Mouse (Mus musculus) myocyte (in vitro differentiated cells): ENCODE data around the gene Top2a. TPM values are rescaled to one million over a fixed set of nuclear protein-coding genes. Genes with fewer than 3 reads are reported as not detected.

Experiments used
- H3K27me3 ChIP-seq: one replicate; pipeline ENCODE4 v1.6.1; 2011; ENCODE audit not compliant: control insufficient read depth, insufficient read depth, insufficient read length
- H3K36me3 ChIP-seq: one replicate; pipeline ENCODE4 v1.6.1; 2011; ENCODE audit not compliant: control insufficient read depth, insufficient read depth
- H3K4me2 ChIP-seq: one replicate; pipeline ENCODE4 v1.6.1; 2011; ENCODE audit warnings: low read depth, control low read depth
- H3K4me3 ChIP-seq: one replicate; pipeline ENCODE4 v1.5.1; 2011; ENCODE audit warnings: mild to moderate bottlenecking, control low read depth, moderate library complexity
- H3K79me2 ChIP-seq: one replicate; pipeline ENCODE4 v1.6.1; 2011; ENCODE audit not compliant: control insufficient read depth, insufficient read depth
- H3ac ChIP-seq: one replicate; pipeline ENCODE4 v1.6.1; 2011; ENCODE audit not compliant: control insufficient read depth, insufficient read length
- CEBPB ChIP-seq: IDR thresholded peaks from 2 replicates; pipeline ENCODE4 v1.6.1; 2011; ENCODE audit warnings: mild to moderate bottlenecking, moderate library complexity; ENCODE audit not compliant: poor library complexity, insufficient read depth, severe bottlenecking
- E2F4 ChIP-seq: IDR thresholded peaks from one replicate; pipeline ENCODE4 v1.6.1; 2011; ENCODE audit warnings: mild to moderate bottlenecking, control low read depth, moderate library complexity; ENCODE audit not compliant: insufficient read depth
- MAX ChIP-seq: IDR thresholded peaks from one replicate; pipeline ENCODE4 v1.6.1; 2011; ENCODE audit warnings: low read depth, mild to moderate bottlenecking, control low read depth
- MYOD1 ChIP-seq, 3 experiments: IDR thresholded peaks; one replicate each; pipeline ENCODE4 v1.6.1; 2011; ENCODE audit warnings: control low read depth in 2 of 3, low read depth in 2 of 3, mild to moderate bottlenecking in 2 of 3, moderate library complexity in 1 of 3; ENCODE audit not compliant: insufficient read length in 2 of 3, control insufficient read depth in 1 of 3
- MYOG ChIP-seq, 3 experiments: IDR thresholded peaks; one replicate each; pipeline ENCODE4 v1.6.1; 2011; ENCODE audit warnings: control low read depth in 2 of 3, low read depth in 2 of 3, mild to moderate bottlenecking in 2 of 3; ENCODE audit not compliant: insufficient read length in 2 of 3, control insufficient read depth in 1 of 3, insufficient read depth in 1 of 3
- POLR2A ChIP-seq: IDR thresholded peaks from one replicate; pipeline ENCODE4 v1.6.1; 2011; ENCODE audit warnings: low read depth, mild to moderate bottlenecking, control low read depth, moderate library complexity; ENCODE audit not compliant: insufficient read length
- POLR2AphosphoS2 ChIP-seq: IDR thresholded peaks from one replicate; pipeline ENCODE4 v1.6.1; 2011; ENCODE audit warnings: low read depth, control low read depth; ENCODE audit not compliant: insufficient read length
- REST ChIP-seq: IDR thresholded peaks from one replicate; pipeline ENCODE4 v1.6.1; 2011; ENCODE audit warnings: mild to moderate bottlenecking, control low read depth, moderate library complexity; ENCODE audit not compliant: insufficient read depth, insufficient read length
- SRF ChIP-seq: IDR thresholded peaks from one replicate; pipeline ENCODE4 v1.6.1; 2011; ENCODE audit warnings: low read depth; ENCODE audit not compliant: control insufficient read depth, insufficient read length
- TCF12 ChIP-seq: IDR thresholded peaks from one replicate; pipeline ENCODE4 v1.6.1; 2011; ENCODE audit warnings: mild to moderate bottlenecking, control low read depth; ENCODE audit not compliant: poor library complexity, insufficient read depth, severe bottlenecking
- TCF3 ChIP-seq: IDR thresholded peaks from one replicate; pipeline ENCODE4 v1.6.1; 2011; ENCODE audit warnings: low read depth, control low read depth; ENCODE audit not compliant: insufficient read length
- USF1 ChIP-seq: IDR thresholded peaks from one replicate; pipeline ENCODE4 v1.6.1; 2011; ENCODE audit warnings: low read depth, mild to moderate bottlenecking, control low read depth, moderate library complexity
- polyA plus RNA-seq: library from polyadenylated mRNA; unstranded; fragments of >200 nt; fragmentation: generic; extraction: Trizol; gene quantifications from one replicate; pipeline ENCODE4 v1.2.1, GENCODE M21; 2012; ENCODE audit warnings: missing spikeins

Top2a gene
- polyA plus RNA-seq, 1 experiment, result 39.9 TPM

GRCm38 (mm10) chr11:99062661-99063060 is 38.7 kb upstream of the Top2a start:
- TF ChIP-seq REST, result no peak
- TF ChIP-seq POLR2AphosphoS2, result no peak
- TF ChIP-seq POLR2A, result no peak
- TF ChIP-seq TCF12, result no peak
- no peak overlapping the region for H3K4me2 ChIP-seq
- no peak overlapping the region for H3ac ChIP-seq
- no peaks in the 10 kb centered on the region for H3K27me3 ChIP-seq
- no peaks in the 10 kb centered on the region for H3K79me2 ChIP-seq
- H3K4me3 ChIP-seq, result no peak overlapping the region
- no peaks in the 10 kb centered on the region for H3K36me3 ChIP-seq

GRCm38 (mm10) chr11:99060435-99060834 is 36.4 kb upstream of the Top2a start:
- Histone ChIP-seq H3K79me2 (no peaks in the 10 kb centered on the region), H3ac (no peak overlapping the region), H3K4me2 (no peak overlapping the region), H3K4me3 (no peak overlapping the region), H3K27me3 (no peaks in the 10 kb centered on the region), H3K36me3 (no peaks in the 10 kb centered on the region)
- TF ChIP-seq REST (no peak), MYOD1 (IDR thresholded peaks at IDR 0.05; ENCODE audit: control insufficient read depth in 1 of 3, insufficient read length in 2 of 3, low read depth in 2 of 3) (peak in 2 of 3 experiments; percentile 61 to 78), MYOG (IDR thresholded peaks at IDR 0.05; ENCODE audit: control insufficient read depth in 1 of 3, insufficient read depth in 1 of 3, insufficient read length in 2 of 3, low read depth in 2 of 3) (peak in 2 of 3 experiments; percentile 62 to 88), TCF3 (no peak), MAX (no peak), SRF (no peak), CEBPB (no peak)

GRCm38 (mm10) chr11:99055571-99056452 is 31.8 kb upstream of the Top2a start:
- Histone ChIP-seq H3ac (no peak overlapping the region), H3K36me3 (no peaks in the 10 kb centered on the region)

GRCm38 (mm10) chr11:99055143-99055542 is 31.2 kb upstream of the Top2a start:
- Histone ChIP-seq H3ac (no peak overlapping the region), H3K36me3 (no peaks in the 10 kb centered on the region), H3K79me2 (no peaks in the 10 kb centered on the region), H3K4me3 (no peak overlapping the region), H3K4me2 (no peak overlapping the region), H3K27me3 (no peaks in the 10 kb centered on the region)
- TF ChIP-seq REST (no peak), MAX (no peak), CEBPB (no peak), POLR2AphosphoS2 (no peak), SRF (no peak), MYOD1 (IDR thresholded peaks at IDR 0.05; ENCODE audit: control insufficient read depth in 1 of 3, insufficient read length in 2 of 3, low read depth in 2 of 3) (no peak), TCF12 (no peak), USF1 (no peak), E2F4 (no peak), MYOG (IDR thresholded peaks at IDR 0.05; ENCODE audit: control insufficient read depth in 1 of 3, insufficient read depth in 1 of 3, insufficient read length in 2 of 3, low read depth in 2 of 3) (no peak)

More at GRCm38 (mm10) chr11:99055571-99056452, 31.8 kb upstream of the Top2a start:
- TF ChIP-seq MYOG (IDR thresholded peaks at IDR 0.05; ENCODE audit: control insufficient read depth in 1 of 3, insufficient read depth in 1 of 3, insufficient read length in 2 of 3, low read depth in 2 of 3), result no peak
- Histone ChIP-seq H3K27me3 (no peaks in the 10 kb centered on the region), H3K4me3 (no peak overlapping the region), H3K4me2 (no peak overlapping the region), H3K79me2 (no peaks in the 10 kb centered on the region)

- TF ChIP-seq POLR2A, result no peak
- TF ChIP-seq REST, result no peak
- no peak for TF ChIP-seq TCF12
- no peak for TF ChIP-seq POLR2AphosphoS2
- no peak for TF ChIP-seq SRF
- no peak for TF ChIP-seq USF1
- no peak for TF ChIP-seq E2F4
- no peak for TF ChIP-seq MYOD1 (IDR thresholded peaks at IDR 0.05; ENCODE audit: control insufficient read depth in 1 of 3, insufficient read length in 2 of 3, low read depth in 2 of 3)
- no peak for TF ChIP-seq TCF3
- no peak for TF ChIP-seq MYOG (IDR thresholded peaks at IDR 0.05; ENCODE audit: control insufficient read depth in 1 of 3, insufficient read depth in 1 of 3, insufficient read length in 2 of 3, low read depth in 2 of 3)
- TF ChIP-seq MAX, result no peak
- TF ChIP-seq CEBPB, result no peak
- H3K79me2 ChIP-seq, result no peaks in the 10 kb centered on the region
- H3K27me3 ChIP-seq, result no peaks in the 10 kb centered on the region
- no peaks in the 10 kb centered on the region for H3K36me3 ChIP-seq
- H3K4me2 ChIP-seq, result peak overlapping the region; percentile 68
- no peak overlapping the region for H3K4me3 ChIP-seq
- H3ac ChIP-seq, result no peak overlapping the region
These were observed 23.7 kb upstream of the Top2a start for GRCm38 (mm10) chr11:99047643-99048042.
